Mouse (Mus musculus): Measurements from ENCODE around the gene Eif3d.

- TF ChIP-seq ZC3H11A (IDR thresholded peaks at IDR 0.05; ENCODE audit: borderline replicate concordance, low read depth, low read length) (no peak), HCFC1 (IDR thresholded peaks at IDR 0.05; ENCODE audit: borderline replicate concordance, insufficient read depth, low read length) (no peak), ZNF384 (IDR thresholded peaks at IDR 0.05; ENCODE audit: low read depth, low read length) (no peak), CHD2 (IDR thresholded peaks at IDR 0.05; ENCODE audit: low read depth, low read length) (no peak)
These were observed 29.1 kb downstream of the Eif3d start for GRCm38 (mm10) chr15:77941563-77941962.

All from ES-E14 (cell line).